Mouse (Mus musculus): ENCODE measurements around the gene Gm45213.

DNA sequence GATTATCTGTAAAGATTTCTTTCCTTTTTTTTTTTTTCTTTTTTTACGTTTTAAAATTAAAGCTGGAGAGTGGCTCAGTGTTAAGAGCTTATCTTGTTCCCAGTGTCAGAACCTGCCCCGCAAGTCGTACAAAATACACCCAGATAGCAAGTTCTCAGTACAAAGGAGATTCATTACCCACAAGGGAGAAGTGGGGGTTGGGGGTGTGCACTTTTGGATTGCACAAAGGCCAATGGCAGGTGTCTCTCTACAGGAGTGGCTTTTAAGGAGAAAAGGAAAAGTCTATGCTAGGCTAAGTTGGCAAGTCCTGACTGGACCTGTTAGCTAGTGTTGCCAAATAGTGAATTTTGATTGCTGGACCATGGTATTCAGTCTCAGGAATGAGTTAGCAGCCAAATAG is 41.6 kb upstream of the Gm45213 start:
- TF ChIP-seq CTCF (IDR thresholded peaks at IDR 0.05; ENCODE audit: low read depth, low read length) = no peak
- no peak for TF ChIP-seq GATA1 (IDR thresholded peaks at IDR 0.05; ENCODE audit: borderline replicate concordance, low read length)
